Mouse (Mus musculus) heart, embryonic 11.5 days (tissue): Measurements from ENCODE around the gene Lep. TPM values are rescaled to one million over a fixed set of nuclear protein-coding genes. Genes with fewer than 3 reads are reported as not detected.

Source experiments
- ATAC-seq: fragments of 200-750 bp; cut with Nextera tagmentation; replicated peaks from 2 replicates; pipeline ENCODE4 v1.8.0; 2017; ENCODE audit warnings: moderate library complexity; ENCODE audit not compliant: insufficient number of reproducible peaks, low FRiP score, low TSS enrichment
- H3K27ac ChIP-seq: fragments of 300-500 bp; sonication (generic); 2 replicates; pipeline ENCODE4 v1.5.1; 2014; ENCODE audit warnings: mild to moderate bottlenecking, low read depth, low read length
- H3K27me3 ChIP-seq: fragments of 300-500 bp; sonication (generic); 2 replicates; pipeline ENCODE4 v1.6.1; 2014; ENCODE audit warnings: mild to moderate bottlenecking, low read length, mixed read lengths; ENCODE audit not compliant: control insufficient read depth, insufficient read depth
- H3K36me3 ChIP-seq: fragments of 300-500 bp; sonication (generic); 2 replicates; pipeline ENCODE4 v1.6.1; 2014; ENCODE audit warnings: mild to moderate bottlenecking, low read length, moderate library complexity, mixed read lengths; ENCODE audit not compliant: control insufficient read depth, insufficient read depth
- H3K4me1 ChIP-seq: fragments of 300-500 bp; sonication (generic); 2 replicates; pipeline ENCODE4 v1.6.1; 2014; ENCODE audit warnings: low read length; ENCODE audit not compliant: control insufficient read depth, insufficient read depth
- H3K4me2 ChIP-seq: fragments of 300-500 bp; sonication (generic); 2 replicates; pipeline ENCODE4 v1.6.1; 2014; ENCODE audit warnings: mild to moderate bottlenecking, moderate library complexity
- H3K4me3 ChIP-seq: fragments of 300-500 bp; sonication (generic); 2 replicates; pipeline ENCODE4 v1.5.1; 2014; ENCODE audit warnings: low read depth, low read length
- H3K9ac ChIP-seq: fragments of 300-500 bp; sonication (generic); 2 replicates; pipeline ENCODE4 v1.6.1; 2014; ENCODE audit warnings: mild to moderate bottlenecking, low read depth, low read length, moderate library complexity
- H3K9me3 ChIP-seq: fragments of 300-500 bp; sonication (generic); replicated peaks from 2 replicates; pipeline ENCODE4 v1.6.1; 2016; ENCODE audit warnings: low read length; ENCODE audit not compliant: control insufficient read depth
- WGBS: fragments of 180-500 bp; shearing (Covaris S2); extraction: QIAGEN DNeasy Blood & Tissue Kit; methylation state at CpG from one replicate; pipeline ENCODE4 v1.1.7; 2014; ENCODE audit not compliant: insufficient replicate concordance; 5-methylcytosine and 5-hydroxymethylcytosine counted together
- polyA plus RNA-seq: library from polyadenylated mRNA; unstranded; fragments of >200 nt; fragmentation: Nextera tagmentation; extraction: Ambion mirVana; gene quantifications from 2 replicates; pipeline ENCODE4 v1.2.1, GENCODE M21; 2014

Gene Lep
- polyA plus RNA-seq, 1 experiment from 2014 or later = not detected

DNA sequence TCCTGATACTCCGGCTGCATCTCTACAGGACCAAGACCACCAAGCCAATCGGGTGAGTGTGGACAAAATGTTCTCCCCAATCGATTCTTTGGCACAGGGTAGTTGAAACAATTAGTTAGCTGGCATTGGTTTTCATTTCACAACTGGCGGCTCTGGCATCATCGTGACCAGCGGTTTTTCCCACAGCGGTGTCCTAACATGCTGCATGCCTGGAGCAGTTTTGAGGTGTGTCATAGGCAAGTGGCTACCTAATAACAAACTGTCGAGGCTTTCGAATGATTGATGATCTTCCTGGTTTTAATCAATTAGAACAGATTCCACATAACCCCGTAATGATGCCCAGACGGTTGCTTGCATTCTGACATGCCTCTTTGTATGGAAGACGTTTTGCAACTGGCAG lies 27.6 kb upstream of the Lep start:
- ATAC-seq = no peak
- Histone ChIP-seq H3K27ac (no peak overlapping the region), H3K9ac (no peak overlapping the region), H3K4me2 (no peak overlapping the region), H3K4me1 (0 out of 2 replicates have a peak, but pooled peaks cover 2% of the 10 kb centered on the region), H3K9me3 (no peaks in the 10 kb centered on the region), H3K4me3 (no peak overlapping the region), H3K36me3 (no peaks in the 10 kb centered on the region), H3K27me3 (no peaks in the 10 kb centered on the region)
- WGBS = 82% methylated on average over 12 of the region's 12 CpGs

GRCm38 (mm10) chr6:29033981-29034646 lies 25.9 kb upstream of the Lep start:
- WGBS = 67% methylated on average over 7 of the region's 7 CpGs
- no peaks in the 10 kb centered on the region for H3K36me3 ChIP-seq
- ATAC-seq = no peak
- H3K4me3 ChIP-seq = no peak overlapping the region
- H3K9ac ChIP-seq = no peak overlapping the region
- no peaks in the 10 kb centered on the region for H3K27me3 ChIP-seq
- H3K4me1 ChIP-seq = 0 out of 2 replicates have a peak, but pooled peaks cover 2% of the 10 kb centered on the region
- no peak overlapping the region for H3K27ac ChIP-seq
- no peaks in the 10 kb centered on the region for H3K9me3 ChIP-seq
- no peak overlapping the region for H3K4me2 ChIP-seq

DNA sequence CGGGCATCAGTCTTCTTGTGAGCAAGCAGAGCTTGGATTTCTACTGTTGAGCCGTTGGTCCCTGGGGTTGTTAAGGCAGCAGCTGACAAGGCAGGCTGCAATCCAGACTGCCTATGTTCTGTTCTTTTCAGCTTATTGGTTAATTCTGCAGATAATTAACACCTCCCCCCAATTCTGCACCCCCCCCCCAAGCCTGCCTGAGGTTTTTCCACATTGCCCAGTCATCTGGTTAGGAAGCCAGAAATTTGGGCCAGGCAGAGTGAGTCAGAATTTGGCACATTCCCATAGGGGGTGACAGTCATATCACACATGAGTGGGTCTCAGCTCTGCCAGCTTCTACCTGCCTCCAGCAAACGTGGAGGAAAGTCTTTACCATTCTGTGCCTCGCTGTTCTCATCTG lies 23.3 kb upstream of the Lep start:
- Histone ChIP-seq H3K27me3 (no peaks in the 10 kb centered on the region), H3K4me1 (no peaks in the 10 kb centered on the region), H3K9ac (no peak overlapping the region), H3K36me3 (no peaks in the 10 kb centered on the region), H3K27ac (no peak overlapping the region), H3K4me3 (no peak overlapping the region), H3K4me2 (no peak overlapping the region), H3K9me3 (no peaks in the 10 kb centered on the region)
- no peak for ATAC-seq
- WGBS = 64% methylated on average over 4 of the region's 4 CpGs

GRCm38 (mm10) chr6:29040266-29040665 lies 19.8 kb upstream of the Lep start:
- no peak for ATAC-seq
- no peak overlapping the region for H3K9ac ChIP-seq
- H3K27me3 ChIP-seq = no peaks in the 10 kb centered on the region
- H3K4me3 ChIP-seq = no peak overlapping the region
- H3K36me3 ChIP-seq = no peaks in the 10 kb centered on the region
- H3K4me1 ChIP-seq = no peaks in the 10 kb centered on the region
- WGBS = 77% methylated on average over 2 of the region's 2 CpGs
- H3K4me2 ChIP-seq = no peak overlapping the region
- H3K9me3 ChIP-seq = no peaks in the 10 kb centered on the region
- H3K27ac ChIP-seq = no peak overlapping the region

DNA sequence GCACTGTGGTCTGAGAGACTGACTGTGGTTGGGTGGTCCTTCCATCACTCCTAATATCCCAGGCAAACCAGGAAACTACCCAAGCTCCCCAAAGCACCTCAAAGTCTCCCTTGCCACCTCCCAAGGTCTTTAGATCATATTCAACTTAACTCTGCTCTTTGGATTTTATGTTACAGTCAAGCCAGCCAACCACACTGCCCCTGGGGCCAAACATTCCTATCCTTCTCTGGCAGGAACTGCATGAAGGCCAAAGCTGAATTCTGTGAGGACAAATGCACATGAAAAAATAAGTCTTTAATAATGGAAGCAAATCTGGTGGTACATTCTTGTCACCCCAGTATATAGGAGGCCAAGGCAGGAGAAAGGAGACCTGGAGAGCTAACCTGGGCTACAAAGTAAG lies 16.0 kb upstream of the Lep start:
- no peaks in the 10 kb centered on the region for H3K9me3 ChIP-seq
- no peak overlapping the region for H3K27ac ChIP-seq
- H3K4me1 ChIP-seq = no peaks in the 10 kb centered on the region
- no peaks in the 10 kb centered on the region for H3K27me3 ChIP-seq
- no peak for ATAC-seq
- no peak overlapping the region for H3K9ac ChIP-seq
- H3K36me3 ChIP-seq = no peaks in the 10 kb centered on the region
- H3K4me2 ChIP-seq = no peak overlapping the region
- no peak overlapping the region for H3K4me3 ChIP-seq

GRCm38 (mm10) chr6:29049926-29050325 lies 10.1 kb upstream of the Lep start:
- 61% methylated on average over 5 of the region's 5 CpGs for WGBS
- H3K27ac ChIP-seq = no peak overlapping the region
- H3K9ac ChIP-seq = no peak overlapping the region
- H3K27me3 ChIP-seq = 0 out of 2 replicates have a peak, but pooled peaks cover 4% of the 10 kb centered on the region
- ATAC-seq = no peak
- no peaks in the 10 kb centered on the region for H3K9me3 ChIP-seq
- no peaks in the 10 kb centered on the region for H3K36me3 ChIP-seq
- H3K4me2 ChIP-seq = no peak overlapping the region
- no peak overlapping the region for H3K4me3 ChIP-seq
- no peaks in the 10 kb centered on the region for H3K4me1 ChIP-seq

GRCm38 (mm10) chr6:29052188-29052587 lies 7.8 kb upstream of the Lep start:
- Histone ChIP-seq H3K9me3 (no peaks in the 10 kb centered on the region), H3K4me3 (no peak overlapping the region), H3K27me3 (0 out of 2 replicates have a peak, but pooled peaks cover 4% of the 10 kb centered on the region), H3K36me3 (no peaks in the 10 kb centered on the region), H3K4me1 (no peaks in the 10 kb centered on the region), H3K9ac (no peak overlapping the region), H3K27ac (no peak overlapping the region), H3K4me2 (no peak overlapping the region)
- ATAC-seq = no peak
- WGBS = 51% methylated on average over 9 of the region's 9 CpGs

- Histone ChIP-seq H3K4me1 (no peaks in the 10 kb centered on the region), H3K9me3 (no peaks in the 10 kb centered on the region), H3K4me3 (no peak overlapping the region), H3K27ac (no peak overlapping the region), H3K27me3 (0 out of 2 replicates have a peak, but pooled peaks cover 4% of the 10 kb centered on the region), H3K4me2 (no peak overlapping the region), H3K36me3 (no peaks in the 10 kb centered on the region), H3K9ac (no peak overlapping the region)
- WGBS = 76% methylated on average over 7 of the region's 7 CpGs
- ATAC-seq = no peak
Measured at GRCm38 (mm10) chr6:29053181-29053580, 6.8 kb upstream of the Lep start.

DNA sequence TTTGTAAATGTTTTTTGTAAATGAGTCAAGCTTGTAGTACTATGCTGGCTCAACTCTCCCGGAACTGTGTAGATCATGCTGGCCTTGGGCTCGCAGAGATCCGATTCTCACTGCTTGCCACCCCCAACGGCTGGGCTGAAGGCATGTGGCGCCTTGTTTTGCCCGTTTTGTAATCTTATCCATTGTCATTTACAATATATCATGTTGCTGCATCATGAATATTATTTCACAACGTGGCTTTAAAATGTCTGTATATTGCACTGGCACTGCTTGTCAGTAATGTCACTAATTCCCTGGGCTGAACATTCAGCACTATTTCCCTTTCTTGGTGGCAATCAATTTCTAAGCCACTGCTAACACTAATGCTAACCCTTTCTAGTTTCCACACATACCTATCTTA lies 3.6 kb upstream of the Lep start:
- 77% methylated on average over 7 of the region's 7 CpGs for WGBS
- Histone ChIP-seq H3K9ac (no peak overlapping the region), H3K36me3 (no peaks in the 10 kb centered on the region), H3K4me1 (no peaks in the 10 kb centered on the region), H3K27me3 (no peaks in the 10 kb centered on the region), H3K4me2 (no peak overlapping the region), H3K27ac (no peak overlapping the region), H3K4me3 (no peak overlapping the region), H3K9me3 (no peaks in the 10 kb centered on the region)
- no peak for ATAC-seq
